Mouse (Mus musculus) ES-E14 (cell line): ENCODE data around the gene Apobec3.

Experiments used
- CHD2 ChIP-seq: IDR thresholded peaks from 2 replicates; pipeline ENCODE4 v1.6.1; 2014; ENCODE audit warnings: mild to moderate bottlenecking, low read depth, low read length, inconsistent platforms
- MAFK ChIP-seq: IDR thresholded peaks from 2 replicates; pipeline ENCODE4 v1.6.1; 2014; ENCODE audit warnings: mild to moderate bottlenecking, low read depth, low read length, inconsistent platforms; ENCODE audit not compliant: insufficient read depth
- ZC3H11A ChIP-seq: IDR thresholded peaks from 2 replicates; pipeline ENCODE4 v1.6.1; 2012; ENCODE audit warnings: low read depth, mild to moderate bottlenecking, inconsistent platforms, low read length, borderline replicate concordance
- ZNF384 ChIP-seq: IDR thresholded peaks from 2 replicates; pipeline ENCODE4 v1.6.1; 2012; ENCODE audit warnings: low read depth, low read length, inconsistent platforms

- TF ChIP-seq ZC3H11A (no peak), CHD2 (no peak), MAFK (no peak), ZNF384 (no peak)
Observed at GRCm38 (mm10) chr15:79961366-79961921, 70.0 kb downstream of the Apobec3 start.
